Mouse (Mus musculus) forebrain, embryonic 10.5 days (tissue): Measurements from ENCODE around the gene Nfe2l3. TPM values are rescaled to one million over a fixed set of nuclear protein-coding genes. Genes with fewer than 3 reads are reported as not detected.
"Not testable (repeated sequence)": the region's sequence is repeated elsewhere in the genome, so short reads cannot be mapped to it uniquely, and the experiment has no call there.

Experiments used
- DNase-seq: peaks from one replicate; pipeline ENCODE4 v3.0.0-alpha.2; 2017; ENCODE audit warnings: low spot score; ENCODE audit errors: extremely low spot score
- H3K27ac ChIP-seq: fragments of 300-500 bp; sonication (generic); 2 replicates; pipeline ENCODE4 v1.5.1; 2016; ENCODE audit warnings: mild to moderate bottlenecking
- H3K27me3 ChIP-seq: fragments of 300-500 bp; sonication (generic); 2 replicates; pipeline ENCODE4 v1.6.1; 2016; ENCODE audit warnings: mild to moderate bottlenecking; ENCODE audit not compliant: poor library complexity, severe bottlenecking
- H3K36me3 ChIP-seq: fragments of 300-500 bp; sonication (generic); replicated peaks from 2 replicates; pipeline ENCODE4 v1.6.1; 2016; ENCODE audit warnings: mild to moderate bottlenecking, moderate library complexity
- H3K4me1 ChIP-seq: fragments of 300-500 bp; sonication (generic); 2 replicates; pipeline ENCODE4 v1.6.1; 2016
- H3K4me3 ChIP-seq: fragments of 300-500 bp; sonication (generic); 2 replicates; pipeline ENCODE4 v1.5.1; 2016; ENCODE audit warnings: mild to moderate bottlenecking, moderate library complexity
- H3K9me3 ChIP-seq: fragments of 300-500 bp; sonication (generic); 2 replicates; pipeline ENCODE4 v1.6.1; 2016; ENCODE audit warnings: mild to moderate bottlenecking, moderate library complexity
- WGBS: fragments of 180-500 bp; shearing (Covaris S2); methylation state at CpG from one replicate; pipeline ENCODE4 v1.1.7; 2016; 5-methylcytosine and 5-hydroxymethylcytosine counted together
- polyA plus RNA-seq: library from polyadenylated mRNA; unstranded; fragments of >200 nt; fragmentation: Nextera tagmentation; extraction: Ambion mirVana; gene quantifications from 2 replicates; pipeline ENCODE4 v1.2.1, GENCODE M21; 2016

Nfe2l3 gene
- polyA plus RNA-seq, 1 experiment from 2014 or later, result 0.89 TPM

- Histone ChIP-seq H3K27me3 (no peaks in the 10 kb centered on the region), H3K4me1 (peaks cover 28% of the 10 kb centered on the region), H3K36me3 (peaks cover 67% of the 10 kb centered on the region), H3K27ac (peak overlapping the region; percentile 100), H3K4me3 (peak overlapping the region; percentile 96), H3K9me3 (no peaks in the 10 kb centered on the region)
- no peak for DNase-seq
- WGBS, result 70% methylated on average over 4 of the region's 4 CpGs
Observed at GRCm38 (mm10) chr6:51472213-51472612, 39.7 kb downstream of the Nfe2l3 start.

- no peak for DNase-seq
- Histone ChIP-seq H3K4me3 (no peak overlapping the region), H3K36me3 (peaks cover 89% of the 10 kb centered on the region), H3K27ac (no peak overlapping the region), H3K9me3 (no peaks in the 10 kb centered on the region), H3K27me3 (no peaks in the 10 kb centered on the region), H3K4me1 (peaks cover 4% of the 10 kb centered on the region; the same call in 1 of the 2 replicates)
- WGBS, result 97% methylated on average over 4 of the region's 4 CpGs
Observed at GRCm38 (mm10) chr6:51479136-51479731, 46.8 kb downstream of the Nfe2l3 start.

- peaks cover 72% of the 10 kb centered on the region for H3K36me3 ChIP-seq
- no peak overlapping the region for H3K27ac ChIP-seq
- H3K4me3 ChIP-seq, result no peak overlapping the region
- H3K27me3 ChIP-seq, result no peaks in the 10 kb centered on the region
- no peak for DNase-seq
- H3K9me3 ChIP-seq, result no peaks in the 10 kb centered on the region
- WGBS, result 93% methylated on average over 8 of the region's 8 CpGs
- H3K4me1 ChIP-seq, result no peaks in the 10 kb centered on the region
Observed at GRCm38 (mm10) chr6:51481548-51481947, 49.1 kb downstream of the Nfe2l3 start.

- Histone ChIP-seq H3K36me3 (peaks cover 49% of the 10 kb centered on the region), H3K4me1 (no peaks in the 10 kb centered on the region), H3K4me3 (no peak overlapping the region), H3K27me3 (no peaks in the 10 kb centered on the region), H3K9me3 (peaks cover 10% of the 10 kb centered on the region; the same call in 1 of the 2 replicates), H3K27ac (no peak overlapping the region)
- 97% methylated on average over 3 of the region's 3 CpGs for WGBS
- DNase-seq, result no peak
Observed at GRCm38 (mm10) chr6:51483861-51484260, 51.4 kb downstream of the Nfe2l3 start.

- not testable (repeated sequence) for H3K4me3 ChIP-seq, H3K4me1 ChIP-seq, H3K27me3 ChIP-seq, H3K27ac ChIP-seq, DNase-seq, H3K9me3 ChIP-seq
- WGBS, result 87% methylated on average over 8 of the region's 8 CpGs
- peaks cover 42% of the 10 kb centered on the region for H3K36me3 ChIP-seq
Observed at GRCm38 (mm10) chr6:51484556-51484955, 52.1 kb downstream of the Nfe2l3 start.

GRCm38 (mm10) chr6:51485646-51486045, 53.2 kb downstream of the Nfe2l3 start:
- no peaks in the 10 kb centered on the region for H3K27me3 ChIP-seq
- peaks cover 31% of the 10 kb centered on the region for H3K36me3 ChIP-seq
- 61% methylated on average over 2 of the region's 2 CpGs for WGBS
- no peak overlapping the region for H3K27ac ChIP-seq
- H3K4me3 ChIP-seq, result no peak overlapping the region
- peaks cover 10% of the 10 kb centered on the region; the same call in 1 of the 2 replicates for H3K9me3 ChIP-seq
- H3K4me1 ChIP-seq, result 0 out of 2 replicates have a peak, but pooled peaks cover 3% of the 10 kb centered on the region
- DNase-seq, result no peak

- Histone ChIP-seq H3K9me3 (peaks cover 10% of the 10 kb centered on the region; the same call in 1 of the 2 replicates), H3K27ac (no peak overlapping the region), H3K4me1 (0 out of 2 replicates have a peak, but pooled peaks cover 3% of the 10 kb centered on the region), H3K4me3 (no peak overlapping the region), H3K36me3 (peaks cover 25% of the 10 kb centered on the region), H3K27me3 (no peaks in the 10 kb centered on the region)
- no peak for DNase-seq
- 78% methylated on average over 7 of the region's 7 CpGs for WGBS
Observed at GRCm38 (mm10) chr6:51486076-51486710, 53.7 kb downstream of the Nfe2l3 start.

GRCm38 (mm10) chr6:51486731-51487130, 54.3 kb downstream of the Nfe2l3 start:
- Histone ChIP-seq H3K9me3 (peaks cover 10% of the 10 kb centered on the region; the same call in 1 of the 2 replicates), H3K36me3 (peaks cover 20% of the 10 kb centered on the region), H3K4me3 (no peak overlapping the region), H3K4me1 (0 out of 2 replicates have a peak, but pooled peaks cover 3% of the 10 kb centered on the region), H3K27me3 (no peaks in the 10 kb centered on the region), H3K27ac (no peak overlapping the region)
- 94% methylated on average over 5 of the region's 5 CpGs for WGBS
- DNase-seq, result no peak

- Histone ChIP-seq H3K9me3 (peaks cover 10% of the 10 kb centered on the region; the same call in 1 of the 2 replicates), H3K4me1 (0 out of 2 replicates have a peak, but pooled peaks cover 3% of the 10 kb centered on the region), H3K4me3 (no peak overlapping the region), H3K27me3 (no peaks in the 10 kb centered on the region), H3K36me3 (peaks cover under 1% of the 10 kb centered on the region; the same call in 1 of the 2 replicates), H3K27ac (no peak overlapping the region)
- WGBS, result 73% methylated on average over 2 of the region's 2 CpGs
- DNase-seq, result no peak
Observed at GRCm38 (mm10) chr6:51489787-51490186, 57.3 kb downstream of the Nfe2l3 start.

- H3K36me3 ChIP-seq, result no peaks in the 10 kb centered on the region
- no peaks in the 10 kb centered on the region for H3K27me3 ChIP-seq
- H3K9me3 ChIP-seq, result no peaks in the 10 kb centered on the region
- no peaks in the 10 kb centered on the region for H3K4me1 ChIP-seq
- no peak for DNase-seq
- no peak overlapping the region for H3K27ac ChIP-seq
- WGBS, result 83% methylated on average over 8 of the region's 8 CpGs
- H3K4me3 ChIP-seq, result no peak overlapping the region
Observed at GRCm38 (mm10) chr6:51497321-51498111, 65.0 kb downstream of the Nfe2l3 start.

GRCm38 (mm10) chr6:51505671-51506070, 73.2 kb downstream of the Nfe2l3 start:
- Histone ChIP-seq H3K27me3 (no peaks in the 10 kb centered on the region), H3K4me3 (no peak overlapping the region), H3K9me3 (no peaks in the 10 kb centered on the region), H3K4me1 (peaks cover 17% of the 10 kb centered on the region; the same call in 1 of the 2 replicates), H3K27ac (no peak overlapping the region), H3K36me3 (no peaks in the 10 kb centered on the region)
- no peak for DNase-seq
- 58% methylated on average over 1 of the region's 1 CpGs for WGBS

GRCm38 (mm10) chr6:51507556-51507955, 75.1 kb downstream of the Nfe2l3 start:
- WGBS, result 63% methylated on average over 2 of the region's 2 CpGs
- H3K4me3 ChIP-seq, result no peak overlapping the region
- H3K4me1 ChIP-seq, result peaks cover 17% of the 10 kb centered on the region; the same call in 1 of the 2 replicates
- H3K9me3 ChIP-seq, result no peaks in the 10 kb centered on the region
- H3K27ac ChIP-seq, result no peak overlapping the region
- DNase-seq, result no peak
- H3K27me3 ChIP-seq, result no peaks in the 10 kb centered on the region
- H3K36me3 ChIP-seq, result no peaks in the 10 kb centered on the region
